Mouse (Mus musculus) frontal cortex, postnatal 10 days (tissue): ENCODE measurements around the gene 2310007B03Rik.

Source experiments
- DNase-seq, 2 experiments: peaks; one replicate each; pipeline ENCODE4 v3.0.0; 2022; ENCODE audit warnings: low spot score in 2 of 2, mixed read lengths in 1 of 2

2310007B03Rik gene

DNA sequence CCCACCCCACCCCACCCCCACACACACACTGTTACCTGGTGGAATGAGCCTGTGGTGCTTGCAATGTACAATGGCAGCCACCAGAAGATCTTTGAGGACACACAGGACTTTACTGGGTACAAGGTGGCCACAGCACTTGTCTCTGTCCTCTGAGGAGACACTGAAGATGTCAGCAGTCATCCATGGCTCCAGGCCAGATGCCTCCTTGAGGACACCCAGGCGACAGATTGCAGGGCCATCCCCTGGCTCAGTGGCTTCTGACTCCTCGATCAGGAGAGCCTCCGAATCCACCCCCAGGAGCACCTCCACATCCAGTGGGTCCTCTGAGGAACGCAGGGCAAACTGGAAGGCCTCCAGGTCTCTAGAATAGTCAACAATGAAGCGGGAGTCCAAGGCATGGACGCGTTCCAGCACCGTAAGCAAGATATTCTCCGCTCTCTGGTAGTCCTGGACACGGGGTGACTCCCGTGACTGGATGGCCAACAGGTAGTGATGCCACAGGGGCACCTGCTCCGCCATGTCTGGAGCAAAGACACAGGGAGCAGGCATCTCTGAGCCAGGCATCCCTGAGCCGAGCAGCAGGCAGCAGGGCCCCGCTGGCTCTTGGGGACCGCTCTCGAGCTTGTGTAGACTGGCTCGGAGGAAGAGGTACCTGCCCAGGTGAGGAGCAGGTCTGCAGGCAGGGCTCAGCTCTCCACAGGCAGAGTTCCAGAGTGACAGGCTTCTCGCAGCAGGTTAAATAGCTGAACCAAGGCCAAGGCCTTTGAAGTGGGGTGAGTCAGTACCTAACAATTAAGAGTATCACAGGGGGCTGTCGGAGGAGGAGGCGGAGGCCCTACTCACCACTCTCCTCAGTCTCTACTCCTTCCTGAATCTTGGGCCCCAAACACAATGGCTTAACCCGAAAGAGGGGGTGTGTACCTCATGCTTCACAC lies 915 bp downstream of the 2310007B03Rik start:
- DNase-seq: no peak

- no peak for DNase-seq
These were observed 1.8 kb downstream of the 2310007B03Rik start for GRCm38 (mm10) chr1:93158916-93159315.

DNA sequence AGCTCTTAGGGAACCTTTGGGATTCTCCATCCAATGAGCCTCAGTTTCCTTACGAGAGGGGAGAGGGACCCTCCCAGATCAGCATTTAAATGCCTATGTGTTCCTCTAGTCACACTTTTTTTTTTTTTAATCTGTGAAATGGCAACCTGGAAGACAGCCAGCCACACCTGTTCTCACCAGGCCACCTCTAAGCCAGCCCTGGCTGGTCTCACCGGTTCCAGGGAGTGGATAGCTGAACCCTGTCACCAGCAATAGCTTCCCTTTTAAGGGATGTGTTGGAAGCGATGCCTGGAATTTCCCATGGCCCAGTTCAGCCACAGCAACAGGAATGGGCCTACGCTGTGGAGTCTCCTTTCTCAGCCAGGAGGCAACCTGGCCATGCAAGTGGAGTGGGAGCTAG lies 3.2 kb downstream of the 2310007B03Rik start:
- DNase-seq: no peak

GRCm38 (mm10) chr1:93150907-93151661 lies 9.7 kb downstream of the 2310007B03Rik start:
- DNase-seq: no peak

GRCm38 (mm10) chr1:93144176-93144575 lies 16.6 kb downstream of the 2310007B03Rik start:
- no peak for DNase-seq

- no peak for DNase-seq
These were observed 17.9 kb downstream of the 2310007B03Rik start for GRCm38 (mm10) chr1:93142871-93143270.

GRCm38 (mm10) chr1:93139713-93140112 lies 21.0 kb downstream of the 2310007B03Rik start:
- DNase-seq: no peak

DNA sequence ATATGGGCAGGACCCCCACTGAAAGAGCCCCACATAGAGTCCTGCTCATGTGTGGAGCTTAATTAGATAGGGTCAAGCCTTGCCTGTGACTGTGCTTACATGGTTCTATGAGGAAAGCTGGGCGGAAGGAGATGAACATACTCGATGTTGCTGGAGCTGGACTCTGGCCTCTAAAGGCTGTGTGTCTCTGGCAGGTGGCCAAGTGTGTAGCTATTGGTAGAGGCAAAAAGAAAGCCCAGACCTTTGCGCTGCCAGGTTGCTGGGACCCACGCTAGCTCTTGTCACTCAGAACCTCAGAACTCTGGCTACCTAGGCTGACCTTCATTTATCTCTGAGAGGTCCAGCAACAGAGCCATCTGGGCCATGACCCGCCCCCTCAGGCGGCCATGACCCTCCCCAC lies 22.2 kb downstream of the 2310007B03Rik start:
- no peak for DNase-seq

DNA sequence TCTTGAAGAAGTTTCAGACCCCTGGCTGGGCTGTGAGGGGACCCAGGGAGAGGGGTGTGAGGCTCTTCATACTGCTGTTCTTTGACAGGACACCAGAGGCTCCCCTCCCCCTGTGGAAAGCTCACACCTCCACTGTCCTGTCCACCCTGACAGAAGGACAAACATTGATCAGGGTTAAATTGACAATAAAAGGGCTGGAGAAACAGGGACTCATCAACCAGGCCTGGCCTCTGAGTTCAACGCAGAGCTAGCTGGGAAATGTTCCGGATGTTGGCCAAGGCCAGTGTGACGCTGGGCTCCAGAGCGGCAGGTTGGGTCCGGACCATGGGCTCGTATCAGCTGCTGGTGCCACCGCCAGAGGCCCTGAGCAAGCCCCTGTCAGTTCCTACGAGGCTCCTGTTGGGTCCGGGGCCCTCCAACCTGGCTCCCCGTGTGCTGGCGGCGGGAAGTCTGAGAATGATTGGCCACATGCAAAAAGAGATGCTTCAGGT lies 25.7 kb downstream of the 2310007B03Rik start, which contains the start of gene Agxt:
Gene Agxt (plus strand): TSS at position 205 of the 491 bp plus-strand sequence.
- DNase-seq: no peak

GRCm38 (mm10) chr1:93132676-93133075 lies 28.1 kb downstream of the 2310007B03Rik start:
- DNase-seq: no peak

DNA sequence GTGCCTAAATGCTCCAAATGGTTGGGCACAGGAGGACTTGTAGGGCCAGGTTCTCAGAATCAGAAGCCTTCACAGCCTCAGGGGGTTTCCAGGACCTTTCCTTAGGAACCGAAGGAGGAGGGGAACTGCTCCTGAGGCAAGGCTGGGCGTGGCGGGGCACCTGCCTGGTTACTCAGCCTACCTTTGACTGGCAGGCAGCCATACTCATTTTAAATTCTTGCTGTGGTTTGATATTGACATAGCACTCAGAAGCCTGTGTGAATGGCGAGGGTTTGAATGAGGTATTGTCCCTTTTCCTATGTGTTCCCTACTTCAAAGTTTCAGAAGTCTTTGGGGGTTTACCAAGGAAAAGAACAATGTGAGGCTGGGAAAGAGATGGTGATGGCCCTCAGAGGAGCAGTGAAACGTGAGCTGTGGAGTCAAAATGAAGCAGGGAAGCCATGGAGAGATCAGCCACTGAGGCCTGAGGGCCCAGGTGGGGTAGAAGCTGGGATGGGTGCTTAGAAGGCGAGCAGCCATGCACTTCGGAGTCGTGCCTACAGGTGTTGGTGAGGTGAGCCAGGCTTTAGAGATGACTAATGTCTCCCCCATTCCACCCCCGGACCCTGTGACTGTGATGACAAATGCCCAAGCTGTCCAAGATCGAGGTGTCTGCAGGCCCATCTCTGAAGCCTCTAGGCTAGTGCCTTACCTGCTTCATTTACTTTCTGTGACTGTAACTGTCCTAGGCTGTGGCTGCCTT lies 30.3 kb downstream of the 2310007B03Rik start:
- DNase-seq: no peak

DNA sequence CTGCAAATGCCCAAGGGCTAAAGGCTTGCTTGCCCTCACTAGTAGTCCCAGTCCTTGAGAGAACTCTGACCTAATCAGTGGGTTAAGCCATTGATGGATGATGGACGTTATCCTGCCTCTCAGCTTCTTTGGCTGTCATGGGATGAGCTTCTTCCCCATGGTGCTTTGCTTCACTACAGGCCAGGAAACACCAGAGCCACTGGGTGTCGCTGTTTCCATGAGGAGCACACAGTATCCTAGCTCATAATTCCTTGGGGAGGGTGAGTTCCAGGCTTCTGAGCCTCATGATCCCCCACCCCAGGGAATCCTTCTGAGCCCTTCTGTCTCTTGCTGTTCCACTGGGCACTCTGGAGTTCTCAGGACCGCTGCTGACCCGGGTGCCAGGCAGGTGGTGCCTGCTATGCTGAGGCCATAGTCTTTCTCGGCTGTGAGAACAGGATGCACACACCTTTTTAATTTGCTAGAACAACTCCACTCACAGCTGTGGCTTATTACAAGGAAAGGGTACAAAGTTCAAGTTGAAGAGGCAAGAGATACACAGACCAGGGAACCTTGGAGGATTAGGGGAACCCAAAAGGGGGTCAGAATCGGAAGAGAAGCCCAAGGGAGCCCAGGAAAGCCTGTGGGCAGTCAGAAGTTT lies 31.9 kb downstream of the 2310007B03Rik start:
- peak; percentile 36 to 68 for DNase-seq

DNA sequence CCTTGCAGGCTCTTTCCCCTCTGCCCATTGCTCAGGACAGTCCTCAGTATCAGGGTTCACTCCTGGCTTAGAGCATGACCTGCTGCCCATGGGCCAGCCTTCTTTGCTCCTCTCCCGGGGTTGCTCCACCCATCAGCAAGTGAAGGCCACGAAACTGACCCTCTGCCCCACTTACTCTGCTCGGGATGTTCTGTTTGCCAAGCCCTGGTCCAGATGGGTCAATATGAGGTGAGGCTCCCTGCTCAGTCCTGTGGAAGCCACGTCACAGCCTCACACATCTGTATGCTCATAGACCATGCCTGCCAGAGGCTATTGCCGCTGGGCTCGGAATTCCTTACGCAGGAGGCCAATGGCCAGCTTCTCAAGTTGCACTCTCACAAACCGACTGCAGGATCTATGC lies 32.5 kb downstream of the 2310007B03Rik start:
- no peak for DNase-seq

- no peak for DNase-seq
These were observed 35.5 kb downstream of the 2310007B03Rik start for GRCm38 (mm10) chr1:93125256-93125655.

GRCm38 (mm10) chr1:93124066-93124465 lies 36.7 kb downstream of the 2310007B03Rik start:
- no peak for DNase-seq

DNA sequence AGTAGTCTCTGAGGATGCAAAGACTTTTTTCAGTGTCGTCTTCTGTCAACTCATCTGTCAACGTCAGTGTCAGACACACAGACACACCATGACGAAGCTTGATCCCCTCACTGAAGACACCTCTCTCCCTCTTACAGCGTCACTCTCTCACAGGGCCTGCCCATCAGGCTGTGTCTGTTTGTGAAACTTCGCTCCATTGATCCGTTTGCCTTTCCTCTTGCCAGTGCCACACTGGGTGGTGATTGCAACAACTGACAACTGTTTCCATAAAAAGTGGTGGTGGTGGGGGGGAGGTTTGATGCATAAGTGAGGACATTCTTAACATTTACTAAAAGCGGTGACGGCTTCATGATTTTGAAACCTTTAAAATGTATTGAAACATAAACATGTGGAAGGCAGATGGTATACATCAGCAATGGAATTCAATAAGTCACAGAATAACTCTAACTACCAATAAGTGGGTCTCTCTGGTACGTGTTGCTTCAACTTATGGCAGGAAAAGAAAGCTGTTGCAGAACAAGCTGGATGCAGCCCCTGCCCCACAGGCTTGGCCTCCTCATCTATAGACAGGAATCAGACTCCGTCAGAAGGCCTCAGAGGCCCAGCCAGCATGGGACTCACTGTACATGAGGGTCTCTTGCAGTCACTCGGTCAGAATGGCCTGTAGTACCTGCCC lies 37.4 kb downstream of the 2310007B03Rik start:
- DNase-seq: no peak

DNA sequence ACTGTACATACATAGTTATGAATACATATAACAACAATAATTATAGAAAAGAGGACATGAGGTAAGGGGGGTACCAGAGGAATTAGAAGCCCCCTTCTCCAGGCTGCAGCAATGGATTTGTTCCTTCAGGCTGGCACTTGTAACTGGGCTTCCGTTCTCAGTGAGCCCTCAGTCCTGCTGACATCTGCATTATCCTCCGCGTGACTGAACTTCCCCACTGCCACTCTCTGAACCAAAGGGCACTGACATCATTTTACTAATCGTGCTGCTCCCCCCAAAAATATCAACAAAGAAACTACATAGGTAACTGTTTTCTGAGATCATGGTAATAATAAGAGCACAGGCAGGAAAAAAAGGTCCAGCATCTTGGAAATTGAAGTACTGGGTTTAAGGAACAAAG lies 41.9 kb downstream of the 2310007B03Rik start:
- no peak for DNase-seq

DNA sequence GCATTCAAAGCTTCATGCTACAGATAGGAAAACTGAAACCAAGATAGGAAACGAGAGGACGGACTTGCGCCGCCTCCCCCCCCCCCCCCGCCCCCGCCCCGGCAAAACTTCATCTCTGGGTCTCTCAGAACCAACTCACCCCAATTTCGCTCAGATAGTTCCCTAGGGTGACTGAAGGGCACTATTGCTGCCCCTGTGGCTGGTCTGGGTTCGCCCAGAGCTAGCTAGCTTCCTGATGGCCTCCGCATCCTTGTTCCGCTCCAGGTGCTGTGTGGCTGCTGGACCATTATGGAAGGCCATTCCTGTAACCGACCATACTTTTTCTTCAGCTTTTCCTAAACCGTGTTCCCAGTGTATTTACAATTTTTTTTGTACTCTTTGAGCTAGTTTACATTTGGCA lies 45.3 kb downstream of the 2310007B03Rik start:
- DNase-seq: no peak

DNA sequence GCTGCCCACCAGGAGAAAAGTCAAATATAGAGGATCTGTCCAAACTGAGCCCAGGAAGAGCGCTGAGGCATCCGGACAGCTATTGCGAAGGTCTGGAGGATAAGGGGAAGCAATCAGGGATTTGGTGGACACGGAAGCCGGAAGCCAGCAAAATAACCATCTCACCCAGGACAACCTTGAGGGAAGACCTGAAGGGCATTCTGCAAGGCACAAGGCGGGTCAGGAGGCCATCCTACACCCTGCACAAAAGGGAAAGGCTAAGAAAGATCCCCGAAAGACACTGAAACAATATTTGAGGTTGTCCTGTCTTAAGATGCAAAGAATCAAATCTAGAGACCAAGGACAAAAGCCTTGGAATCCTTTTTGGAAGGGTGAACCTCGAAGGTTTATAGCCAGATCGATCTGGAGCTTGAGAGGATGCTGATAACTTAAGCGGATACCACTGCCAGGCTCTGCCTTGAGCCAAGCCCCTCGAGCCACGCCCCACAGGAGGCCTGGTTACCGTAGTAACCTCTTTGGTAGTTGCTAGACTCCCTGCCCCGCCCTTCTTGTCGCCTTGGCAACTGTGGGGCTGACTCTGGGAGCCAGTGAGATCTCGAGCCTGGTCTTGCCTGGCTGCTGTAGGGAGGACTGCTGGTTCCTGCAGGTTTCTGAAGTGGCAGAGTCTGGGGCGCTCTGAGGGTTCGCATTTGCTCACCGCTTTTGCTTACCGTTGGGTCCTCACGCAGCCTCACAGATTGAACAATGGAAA lies 45.9 kb downstream of the 2310007B03Rik start:
- peak; percentile 83 for DNase-seq

- DNase-seq: no peak
These were observed 58.0 kb downstream of the 2310007B03Rik start for GRCm38 (mm10) chr1:93102700-93103099.
